Mouse (Mus musculus) lung, adult 2 months (tissue): ENCODE results near the gene Bcl9l. TPM values are rescaled to one million over a fixed set of nuclear protein-coding genes. Genes with fewer than 3 reads are reported as not detected.

Experiments used
- DNase-seq: peaks from one replicate; pipeline ENCODE4 v3.0.0; 2022
- H3K4me1 ChIP-seq: fragments of 200-500 bp; 2 replicates; pipeline ENCODE4 v1.6.1; 2011; ENCODE audit warnings: low read length; ENCODE audit not compliant: control insufficient read depth, insufficient read depth
- H3K4me3 ChIP-seq: fragments of 200-500 bp; replicated peaks from 2 replicates; pipeline ENCODE3; 2011; ENCODE audit warnings: low read depth, mild to moderate bottlenecking, control low read depth, low read length; ENCODE audit errors: extremely low read depth
- CTCF ChIP-seq: fragments of 200-500 bp; IDR thresholded peaks from 2 replicates; pipeline ENCODE4 v1.5.1; 2011; ENCODE audit warnings: mild to moderate bottlenecking, low read length, control low read depth; ENCODE audit not compliant: insufficient read depth
- POLR2A ChIP-seq: fragments of 200-500 bp; IDR thresholded peaks from 2 replicates; pipeline ENCODE4 v1.6.1; 2011; ENCODE audit warnings: low read depth, mild to moderate bottlenecking, control low read depth, low read length, borderline replicate concordance; ENCODE audit errors: extremely low read depth
- WGBS: fragments of 180-500 bp; shearing (Covaris S2); methylation state at CpG from one replicate; pipeline ENCODE4 v1.1.7; 2018; 5-methylcytosine and 5-hydroxymethylcytosine counted together
- polyA plus RNA-seq: library from polyadenylated mRNA; depleted of rRNA; stranded (reverse); fragments of >200 nt; gene quantifications from 2 replicates; pipeline ENCODE4 v1.2.3, GENCODE M21; 2012; rRNA removed

Gene Bcl9l
- polyA plus RNA-seq, 1 experiment: 69.0 TPM

DNA sequence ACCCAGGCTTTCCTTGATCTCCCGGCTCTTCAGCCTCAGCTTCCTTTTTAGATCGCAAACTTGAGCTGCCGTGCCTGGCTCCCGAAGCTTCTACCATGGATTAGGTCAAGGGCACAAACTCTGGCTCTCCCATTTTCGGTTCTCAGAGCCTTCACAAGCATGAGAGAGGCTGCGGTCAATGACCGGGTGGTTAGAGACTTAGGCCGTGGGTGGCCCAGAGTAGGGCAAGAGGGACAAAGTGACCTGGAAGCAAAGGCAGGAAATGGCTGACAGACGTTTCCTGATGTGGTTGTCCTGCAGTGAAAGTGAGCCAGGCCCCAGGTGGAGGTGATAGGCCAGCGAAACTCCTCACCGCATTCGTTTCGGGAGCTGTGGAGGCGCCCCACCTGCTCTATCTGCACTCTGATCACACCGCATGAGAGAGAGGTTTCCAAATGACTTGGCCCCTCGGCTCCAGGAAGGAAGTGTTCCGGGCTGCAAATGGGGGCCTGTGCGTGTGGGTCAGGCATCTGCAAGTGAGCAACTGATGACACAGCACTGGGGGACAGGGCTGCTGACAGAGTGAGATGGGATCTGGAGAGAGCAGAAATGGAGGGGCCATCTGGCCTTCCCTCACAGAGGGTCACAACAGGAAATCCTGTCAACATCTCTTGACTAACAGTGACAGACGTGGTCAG lies 55.1 kb downstream of the Bcl9l start:
- Histone ChIP-seq H3K4me1 (peaks cover 3% of the 10 kb centered on the region; the same call in 1 of the 2 replicates), H3K4me3 (no peak overlapping the region)
- WGBS: 37% methylated on average over 19 of the region's 19 CpGs
- no peak for DNase-seq
- TF ChIP-seq CTCF: no peak
- TF ChIP-seq POLR2A: no peak

DNA sequence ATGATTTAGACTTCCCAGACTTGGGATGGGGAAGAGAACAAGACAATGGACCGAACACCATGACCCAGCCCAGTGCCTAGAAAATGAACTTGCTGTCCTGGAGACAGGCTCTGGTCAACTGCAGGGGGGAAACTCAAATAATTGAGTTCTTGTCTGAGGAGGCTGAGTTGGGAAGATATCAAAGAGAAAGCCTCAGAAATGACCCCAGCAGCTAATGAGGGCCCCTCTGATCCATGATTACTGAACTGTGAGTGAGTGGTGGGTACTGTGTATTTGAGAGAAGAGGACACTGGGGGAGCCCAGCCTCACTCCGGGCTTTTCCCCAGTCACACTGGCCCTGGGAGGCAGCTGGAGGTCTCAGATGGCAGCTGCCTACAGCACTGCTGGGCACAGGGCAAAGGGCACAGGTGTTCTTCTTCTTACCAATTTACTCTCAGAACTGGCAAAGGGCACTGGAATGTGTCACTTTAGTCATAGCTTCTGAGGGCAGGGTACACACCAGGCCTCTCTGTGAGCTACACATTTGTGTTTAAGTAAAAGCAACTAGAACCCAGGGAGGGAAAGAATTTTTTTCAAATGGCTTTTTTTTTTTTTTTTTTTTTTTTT lies 57.3 kb downstream of the Bcl9l start:
- TF ChIP-seq CTCF (no peak), POLR2A (no peak)
- Histone ChIP-seq H3K4me1 (peaks cover 3% of the 10 kb centered on the region; the same call in 1 of the 2 replicates), H3K4me3 (no peak overlapping the region)
- DNase-seq: no peak
- WGBS: 76% methylated on average over 2 of the region's 2 CpGs

DNA sequence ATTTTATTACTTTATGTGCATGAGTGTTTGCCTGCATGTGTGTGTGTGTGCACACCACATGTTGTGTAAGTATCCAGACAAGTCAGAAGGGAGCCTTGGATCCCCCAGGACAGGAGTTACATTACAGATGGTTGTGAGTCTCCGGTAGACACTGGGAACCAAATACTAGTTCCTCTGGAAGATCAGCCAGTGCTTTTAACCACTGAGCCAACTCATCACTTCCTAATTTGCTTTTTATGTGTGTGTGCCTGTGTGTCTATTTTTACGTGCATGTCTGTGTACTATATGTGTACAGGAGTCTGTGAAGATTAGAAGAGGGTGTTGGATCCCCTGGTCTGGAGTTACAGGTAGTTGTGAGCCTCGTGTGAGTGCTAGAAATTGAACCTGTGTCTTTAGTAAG lies 58.1 kb downstream of the Bcl9l start:
- Histone ChIP-seq H3K4me1 (peaks cover 3% of the 10 kb centered on the region; the same call in 1 of the 2 replicates), H3K4me3 (no peak overlapping the region)
- TF ChIP-seq POLR2A: no peak
- no peak for TF ChIP-seq CTCF
- 73% methylated on average over 3 of the region's 3 CpGs for WGBS
- DNase-seq: no peak

- 73% methylated on average over 4 of the region's 4 CpGs for WGBS
- no peak for DNase-seq
- TF ChIP-seq POLR2A (no peak), CTCF (no peak)
- Histone ChIP-seq H3K4me3 (no peak overlapping the region), H3K4me1 (peaks cover 3% of the 10 kb centered on the region; the same call in 1 of the 2 replicates)
These were observed 59.7 kb downstream of the Bcl9l start for GRCm38 (mm10) chr9:44542364-44542763.

GRCm38 (mm10) chr9:44544986-44545385 lies 62.4 kb downstream of the Bcl9l start:
- no peak for TF ChIP-seq POLR2A
- TF ChIP-seq CTCF: no peak
- DNase-seq: no peak
- 65% methylated on average over 3 of the region's 3 CpGs for WGBS
- Histone ChIP-seq H3K4me3 (no peak overlapping the region), H3K4me1 (no peaks in the 10 kb centered on the region)

DNA sequence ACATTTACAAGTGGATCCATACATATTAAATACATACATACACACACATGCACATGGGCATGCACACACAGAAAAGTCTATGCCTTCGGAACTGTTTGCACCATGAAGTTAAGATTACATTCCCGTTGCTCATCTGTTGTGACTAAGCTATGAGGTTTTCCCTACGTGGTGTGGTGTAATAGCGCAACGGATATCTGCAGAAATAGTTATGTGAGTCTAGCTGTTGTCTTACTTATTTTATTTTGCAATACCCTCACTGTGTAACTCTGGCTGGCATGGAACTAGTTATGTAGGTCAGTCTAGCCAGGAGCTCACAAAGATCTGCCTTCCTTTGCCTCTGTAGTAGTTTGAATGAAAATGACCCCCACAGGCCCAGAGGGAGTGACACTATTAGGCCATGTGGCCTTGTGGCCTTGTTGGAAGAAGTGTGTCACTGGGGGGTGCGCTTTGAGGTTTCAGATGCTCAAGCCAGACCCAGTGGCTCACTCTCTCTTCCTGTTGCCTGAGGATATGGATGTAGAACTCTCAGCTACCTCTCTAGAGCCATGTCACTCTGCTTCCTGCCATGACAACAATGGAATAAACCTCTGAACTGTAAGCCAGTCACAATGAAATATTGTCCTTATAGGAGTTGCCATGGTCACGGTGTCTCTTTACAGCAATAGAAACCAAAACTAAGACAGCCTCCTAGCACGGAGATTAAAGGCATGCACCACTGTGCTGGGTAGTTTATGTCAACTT lies 66.0 kb downstream of the Bcl9l start:
- Histone ChIP-seq H3K4me3 (no peak overlapping the region), H3K4me1 (peaks cover 6% of the 10 kb centered on the region)
- DNase-seq: no peak
- TF ChIP-seq POLR2A (no peak), CTCF (no peak)
- WGBS: 84% methylated on average over 8 of the region's 8 CpGs

DNA sequence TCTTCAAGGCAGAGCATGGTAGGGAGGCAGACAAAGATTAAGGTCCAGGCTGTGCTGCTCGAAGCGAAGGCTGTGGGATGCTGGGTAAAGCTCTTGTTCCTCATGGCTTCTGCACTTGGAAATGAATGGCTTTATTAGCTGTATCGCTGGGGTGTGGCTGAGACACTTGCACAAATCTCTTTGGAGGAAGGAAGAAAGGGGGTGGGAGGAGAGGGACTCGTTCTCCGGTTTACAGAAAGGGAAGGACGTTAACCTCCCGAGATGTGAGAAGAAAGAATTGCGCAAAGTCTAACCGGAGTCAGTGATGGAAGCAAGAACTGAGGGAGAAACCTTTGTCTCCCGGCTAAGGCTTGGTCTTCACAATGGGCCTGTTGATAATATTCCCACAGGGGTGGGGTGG lies 68.5 kb downstream of the Bcl9l start:
- Histone ChIP-seq H3K4me1 (peaks cover 6% of the 10 kb centered on the region), H3K4me3 (no peak overlapping the region)
- TF ChIP-seq CTCF (no peak), POLR2A (no peak)
- DNase-seq: no peak
- WGBS: 59% methylated on average over 10 of the region's 10 CpGs

- Histone ChIP-seq H3K4me1 (peaks cover 6% of the 10 kb centered on the region), H3K4me3 (peak overlapping the region; percentile 36)
- 45% methylated on average over 8 of the region's 8 CpGs for WGBS
- no peak for TF ChIP-seq CTCF
- no peak for TF ChIP-seq POLR2A
- peak; percentile 56 for DNase-seq
These were observed 69.5 kb downstream of the Bcl9l start for GRCm38 (mm10) chr9:44552161-44552560.

Other genes with a start within 250 kb of the Bcl9l start
- 9.0 and 14.2 TPM in 2 replicates for gene Cbl, start 248.8 kb upstream of the Bcl9l start, polyA plus RNA-seq
- gene Ccdc153, start 242.1 kb upstream of the Bcl9l start, polyA plus RNA-seq: 13.8 and 26.9 TPM in 2 replicates
- gene Pdzd3, start 231.4 kb upstream of the Bcl9l start, polyA plus RNA-seq: 0.11 and 0.12 TPM in 2 replicates
- 15.0 and 15.8 TPM in 2 replicates for gene Nlrx1, start 214.2 kb upstream of the Bcl9l start, polyA plus RNA-seq
- gene Abcg4, start 194.2 kb upstream of the Bcl9l start, polyA plus RNA-seq: 1.7 and 1.9 TPM in 2 replicates
- gene Hinfp, start 177.2 kb upstream of the Bcl9l start, polyA plus RNA-seq: 16.9 and 21.3 TPM in 2 replicates
- gene C2cd2l, start 162.5 kb upstream of the Bcl9l start, polyA plus RNA-seq: 77.9 and 88.0 TPM in 2 replicates
- gene Dpagt1, start 156.8 kb upstream of the Bcl9l start, polyA plus RNA-seq: 50.0 and 58.7 TPM in 2 replicates
- gene H2afx, start 148.1 kb upstream of the Bcl9l start, polyA plus RNA-seq: 41.3 and 50.1 TPM in 2 replicates
- gene Hmbs, start 138.6 kb upstream of the Bcl9l start, polyA plus RNA-seq: 21.8 and 27.7 TPM in 2 replicates
- 21.6 and 30.2 TPM in 2 replicates for gene Vps11, start 121.2 kb upstream of the Bcl9l start, polyA plus RNA-seq
- gene Hyou1, start 103.3 kb upstream of the Bcl9l start, polyA plus RNA-seq: 43.2 and 49.6 TPM in 2 replicates
- 20.7 and 29.8 TPM in 2 replicates for gene Slc37a4, start 86.0 kb upstream of the Bcl9l start, polyA plus RNA-seq
- 117 and 226 TPM in 2 replicates for gene Rps25, start 75.7 kb upstream of the Bcl9l start, polyA plus RNA-seq
- 42.2 and 43.8 TPM in 2 replicates for gene Trappc4, start 75.2 kb upstream of the Bcl9l start, polyA plus RNA-seq
- gene Ccdc84, start 64.3 kb upstream of the Bcl9l start, polyA plus RNA-seq: 16.4 and 23.0 TPM in 2 replicates
- 0.16 TPM in 1 of 2 replicates, not detected in the other for gene Foxr1, start 41.7 kb upstream of the Bcl9l start, polyA plus RNA-seq
- gene Upk2, start 27.8 kb upstream of the Bcl9l start, polyA plus RNA-seq: 4.0 and 4.4 TPM in 2 replicates
- gene Cxcr5, start 79.1 kb downstream of the Bcl9l start, polyA plus RNA-seq: 6.0 TPM in 2 replicates
- 17.4 and 24.2 TPM in 2 replicates for gene Ddx6, start 122.1 kb downstream of the Bcl9l start, polyA plus RNA-seq
- gene Treh, start 190.4 kb downstream of the Bcl9l start, polyA plus RNA-seq: not detected in 2 replicates